ENCODE assay signal across 19 mouse cellular contexts in the genomic region with DNA sequence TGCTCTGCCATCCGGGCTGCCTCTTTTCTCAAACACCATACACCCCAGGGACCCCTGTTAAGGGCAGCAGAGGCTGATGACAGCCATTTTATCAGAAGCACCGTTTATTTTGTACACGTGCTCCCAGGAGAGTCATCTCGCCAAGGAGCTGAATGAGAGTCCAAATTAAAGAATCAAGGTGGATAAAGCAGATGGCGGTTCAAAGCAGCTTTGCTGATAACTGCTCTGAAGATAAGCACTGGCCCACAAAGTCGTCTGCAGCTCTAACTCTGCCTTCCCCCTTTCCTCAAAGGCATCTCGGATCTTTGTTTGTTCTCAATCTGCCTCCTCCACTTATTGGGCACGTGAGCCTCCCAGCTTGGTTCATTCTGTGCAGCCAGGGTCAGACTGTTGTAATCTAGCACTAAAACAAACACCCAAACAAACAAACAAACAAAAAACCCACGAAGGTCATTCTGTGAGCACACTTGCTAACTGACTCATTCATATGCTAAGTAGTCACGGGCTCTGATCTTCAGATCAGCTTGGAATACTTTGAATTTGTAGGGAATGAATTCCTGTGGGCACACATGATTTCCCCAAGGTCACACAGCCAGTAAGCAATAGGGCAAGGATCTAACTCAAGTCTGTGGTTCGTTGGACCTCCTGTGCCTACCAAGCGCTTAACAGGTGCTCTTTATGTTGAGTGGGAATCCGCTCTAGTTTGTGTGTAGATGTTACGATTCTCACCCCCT.
A peak's percentile ranks its signal among the peaks of the same experiment; 100 is the strongest.
DNase-seq lines count a peak whose midpoint lies in the region; ATAC-seq and TF ChIP-seq lines count a peak whose summit lies in the region.
"Had no signal": no experiment of that assay in that cellular context is flagged by ENCODE, and none has a peak within 500 bp of the region (broad histone marks: within the 10 kb centered on the region; RNA-seq: fewer than 3 reads in every experiment).

No protein-coding gene starts in this region.

- H3K4me2 ChIP-seq in forebrain, embryonic 12.5 days, result no peak overlapping the region
- H3K4me2 ChIP-seq in forebrain, embryonic 15.5 days (replicated peaks), result no peak overlapping the region
- no peak overlapping the region for H3K4me2 ChIP-seq in midbrain, embryonic 12.5 days (replicated peaks)
- H3K4me2 ChIP-seq in midbrain, embryonic 16.5 days (ENCODE audit: low read length), result no peak overlapping the region
- H3K4me2 ChIP-seq: embryonic facial prominence, embryonic 12.5 days; heart, embryonic 11.5 days; liver, embryonic 13.5 days had no signal

- H3K4me1 ChIP-seq in forebrain, embryonic 12.5 days, result peaks cover 23% of the 10 kb centered on the region
- peaks cover 5% of the 10 kb centered on the region; the same call in 1 of the 2 replicates for H3K4me1 ChIP-seq in forebrain, embryonic 15.5 days
- peaks cover 38% of the 10 kb centered on the region for H3K4me1 ChIP-seq in kidney, adult 2 months (ENCODE audit: control insufficient read depth, insufficient read depth, low read length)
- H3K4me1 ChIP-seq in midbrain, embryonic 12.5 days, result peaks cover 15% of the 10 kb centered on the region
- H3K4me1 ChIP-seq in midbrain, embryonic 16.5 days (ENCODE audit: control insufficient read depth, insufficient read depth, low read length), result peaks cover 5% of the 10 kb centered on the region; the same call in 1 of the 2 replicates
- H3K4me1 ChIP-seq: liver, embryonic 13.5 days had no signal

- no peak for TF ChIP-seq CTCF in kidney, adult 2 months (conservative IDR thresholded peaks at IDR 0.05; ENCODE audit: insufficient read depth, insufficient read length, low read depth, low read length)

- WGBS in forebrain, embryonic 12.5 days, result 41% methylated on average over 14 of the region's 14 CpGs
- WGBS in forebrain, embryonic 15.5 days, result 45% methylated on average over 14 of the region's 14 CpGs
- 62% methylated on average over 14 of the region's 14 CpGs for WGBS in kidney, adult 2 months
- 33% methylated on average over 14 of the region's 14 CpGs for WGBS in midbrain, embryonic 12.5 days
- 28% methylated on average over 14 of the region's 14 CpGs for WGBS in midbrain, embryonic 16.5 days

- H3K9ac ChIP-seq in forebrain, embryonic 12.5 days, result no peak overlapping the region
- no peak overlapping the region for H3K9ac ChIP-seq in forebrain, embryonic 15.5 days (replicated peaks)
- no peak overlapping the region for H3K9ac ChIP-seq in midbrain, embryonic 12.5 days (replicated peaks)
- no peak overlapping the region for H3K9ac ChIP-seq in midbrain, embryonic 16.5 days (ENCODE audit: low read depth, low read length)
- H3K9ac ChIP-seq: embryonic facial prominence, embryonic 12.5 days; liver, embryonic 13.5 days had no signal

- no peak for TF ChIP-seq POLR2A in kidney, adult 2 months (IDR thresholded peaks at IDR 0.05; ENCODE audit: low read depth, low read length)

- no peaks in the 10 kb centered on the region for H3K36me3 ChIP-seq in forebrain, embryonic 12.5 days (replicated peaks)
- no peaks in the 10 kb centered on the region for H3K36me3 ChIP-seq in forebrain, embryonic 15.5 days
- no peaks in the 10 kb centered on the region for H3K36me3 ChIP-seq in kidney, adult 2 months (ENCODE audit: control insufficient read depth, insufficient read depth, low read length)
- no peaks in the 10 kb centered on the region for H3K36me3 ChIP-seq in midbrain, embryonic 12.5 days
- no peaks in the 10 kb centered on the region for H3K36me3 ChIP-seq in midbrain, embryonic 16.5 days (ENCODE audit: control insufficient read depth, insufficient read depth, low read length)
- H3K36me3 ChIP-seq: embryonic facial prominence, embryonic 12.5 days; liver, embryonic 13.5 days had no signal

- H3K9me3 ChIP-seq in forebrain, embryonic 12.5 days, result no peaks in the 10 kb centered on the region
- H3K9me3 ChIP-seq in forebrain, embryonic 15.5 days, result no peaks in the 10 kb centered on the region
- H3K9me3 ChIP-seq in midbrain, embryonic 12.5 days, result no peaks in the 10 kb centered on the region
- no peaks in the 10 kb centered on the region for H3K9me3 ChIP-seq in midbrain, embryonic 16.5 days (replicated peaks; ENCODE audit: control insufficient read depth, low read length, poor library complexity, severe bottlenecking)
- H3K9me3 ChIP-seq: embryonic facial prominence, embryonic 12.5 days; liver, embryonic 13.5 days had no signal

- H3K4me3 ChIP-seq in forebrain, embryonic 12.5 days (replicated peaks), result no peak overlapping the region
- H3K4me3 ChIP-seq in forebrain, embryonic 15.5 days, result no peak overlapping the region
- no peak overlapping the region for H3K4me3 ChIP-seq in kidney, adult 2 months (ENCODE audit: insufficient read depth, low read depth, low read length)
- H3K4me3 ChIP-seq in midbrain, embryonic 12.5 days, result no peak overlapping the region
- H3K4me3 ChIP-seq in midbrain, embryonic 16.5 days (ENCODE audit: low read depth, low read length), result no peak overlapping the region
- H3K4me3 ChIP-seq: embryonic facial prominence, embryonic 12.5 days; liver, embryonic 13.5 days had no signal

- DNase-seq in kidney, adult 2 months, result peak; percentile 57
- DNase-seq in kidney, postnatal 4 days, result no peak
- DNase-seq in adipocyte (ENCODE audit: low spot score), result no peak
- DNase-seq: adrenal gland, postnatal 36 days; cerebellum, adult 8-10 months; gastrocnemius, postnatal 25 days; heart, postnatal 36 days; layer of hippocampus, postnatal 36 days; liver, embryonic 13.5 days; retina, postnatal 1 day; thymus, postnatal 4 days had no signal

- no peak overlapping the region for H3K27ac ChIP-seq in forebrain, embryonic 12.5 days
- H3K27ac ChIP-seq in forebrain, embryonic 15.5 days (replicated peaks), result no peak overlapping the region
- H3K27ac ChIP-seq in kidney, adult 2 months (ENCODE audit: insufficient read depth, low read depth, low read length), result peak overlapping the region; percentile 64
- H3K27ac ChIP-seq in midbrain, embryonic 12.5 days (replicated peaks), result no peak overlapping the region
- H3K27ac ChIP-seq in midbrain, embryonic 16.5 days (ENCODE audit: low read length), result no peak overlapping the region
- H3K27ac ChIP-seq: embryonic facial prominence, embryonic 12.5 days; liver, embryonic 13.5 days had no signal

- peaks cover 8% of the 10 kb centered on the region; the same call in 1 of the 2 replicates for H3K27me3 ChIP-seq in forebrain, embryonic 12.5 days
- no peaks in the 10 kb centered on the region for H3K27me3 ChIP-seq in forebrain, embryonic 15.5 days
- H3K27me3 ChIP-seq in kidney, adult 2 months (replicated peaks; ENCODE audit: control insufficient read depth, insufficient read depth, low read length), result no peaks in the 10 kb centered on the region
- H3K27me3 ChIP-seq in midbrain, embryonic 12.5 days, result peaks cover 7% of the 10 kb centered on the region; the same call in 1 of the 2 replicates
- H3K27me3 ChIP-seq in midbrain, embryonic 16.5 days (ENCODE audit: control insufficient read depth, insufficient read depth, low read depth, low read length), result no peaks in the 10 kb centered on the region
- H3K27me3 ChIP-seq: embryonic facial prominence, embryonic 12.5 days; liver, embryonic 13.5 days had no signal

- ATAC-seq in forebrain, embryonic 12.5 days (ENCODE audit: low FRiP score), result 0 out of 2 replicates have a peak, but pooled peaks have one; percentile 11
- ATAC-seq in forebrain, embryonic 15.5 days (replicated peaks), result no peak
- peak; percentile 44; the same call in 1 of the 2 replicates for ATAC-seq in midbrain, embryonic 12.5 days (ENCODE audit: low FRiP score, low read depth)
- ATAC-seq in midbrain, embryonic 16.5 days, result no peak
- no peak for ATAC-seq in megakaryocyte, adult 5-6 weeks (ENCODE audit: poor library complexity, severe bottlenecking)
- ATAC-seq: inflammation-experienced regulatory T-cells, adult 6 months had no signal

Comparison
In these comparisons a context has a peak if more than half of its experiments do, and no peak if none do; other contexts are left out.
1. ATAC-seq: peak in forebrain, embryonic 12.5 days (single experiment) and midbrain, embryonic 12.5 days (single experiment); none in forebrain, embryonic 15.5 days (single experiment), midbrain, embryonic 16.5 days (single experiment) and megakaryocyte, adult 5-6 weeks (single experiment).